ENCODE assay signal across 8 mouse cellular contexts in genomic region chr4:139310171-139310898, GRCm38 (mm10). TPM values are rescaled to one million over a fixed set of nuclear protein-coding genes. Genes with fewer than 3 reads are reported as not detected.
DNase-seq lines count a peak whose midpoint lies in the region; ATAC-seq and TF ChIP-seq lines count a peak whose summit lies in the region.

Gene Pqlc2, minus strand, starts transcription at chr4:139310708.
Gene Akr7a5, plus strand, starts transcription at chr4:139310744.

- ATAC-seq in forebrain, embryonic 15.5 days (replicated peaks), result peak; percentile 90
- ATAC-seq in neutrophil, adult 5-6 weeks (ENCODE audit: extremely low read depth, insufficient number of reproducible peaks, low FRiP score, poor library complexity, severe bottlenecking), result peak; percentile 60

- H3K27ac ChIP-seq in ES-E14 (ENCODE audit: insufficient read depth, low read depth, low read length, poor library complexity, severe bottlenecking), result no peak within 1 kb of the TSS
- peak within 1 kb of the TSS; percentile 67 for H3K27ac ChIP-seq in forebrain, embryonic 15.5 days (replicated peaks)

- H3K9me3 ChIP-seq in ES-E14 (ENCODE audit: control insufficient read depth, insufficient read depth, low read depth, low read length), result no peaks in the 10 kb centered on the region
- no peaks in the 10 kb centered on the region for H3K9me3 ChIP-seq in forebrain, embryonic 15.5 days

- intact Hi-C loops in heart, postnatal 25 days (cut with DNase I), result loop anchor here (5.0 kb wide), 1 partner anchor 42 kb away; the partner anchor contains the start of genes Emc1, Mrto4 and Ubr4

- H3K4me3 ChIP-seq in ES-E14 (ENCODE audit: insufficient read depth in 1 of 2, low read depth in 1 of 2, low read length in 2 of 2, poor library complexity in 1 of 2, severe bottlenecking in 1 of 2), result peak within 1 kb of the TSS; percentile 85 to 89
- peak within 1 kb of the TSS; percentile 88 for H3K4me3 ChIP-seq in forebrain, embryonic 15.5 days
- H3K4me3 ChIP-seq in lung, adult 2 months (replicated peaks; ENCODE audit: extremely low read depth, low read depth, low read length), result peak within 1 kb of the TSS; percentile 89

- no peaks in the 10 kb centered on the region for H3K27me3 ChIP-seq in forebrain, embryonic 15.5 days

- H3K36me3 ChIP-seq in ES-E14 (ENCODE audit: control insufficient read depth, insufficient read depth, low read length, poor library complexity, severe bottlenecking), result peaks cover 10% of the 10 kb centered on the region; the same call in 1 of the 2 replicates
- H3K36me3 ChIP-seq in forebrain, embryonic 15.5 days, result no peaks in the 10 kb centered on the region; the same call in 1 of the 2 replicates

- DNase-seq in ES-E14 (ENCODE audit: low read depth, low spot score), result peak; percentile 87
- peak; percentile 97 for DNase-seq in cerebellum, adult 11-12 months
- peak; percentile 94 for DNase-seq in heart, postnatal 25 days (ENCODE audit: low spot score)
- peak; percentile 94 to 99 for DNase-seq in layer of hippocampus, adult 18-20 months (ENCODE audit: low spot score in 2 of 2)
- DNase-seq in lung, adult 2 months, result peak; percentile 100
- DNase-seq in thymus, adult 18-20 months, result peak; percentile 93

- under 1% methylated on average over 62 of the region's 63 CpGs for WGBS in forebrain, embryonic 15.5 days
- WGBS in lung, adult 2 months, result under 1% methylated on average over 63 of the region's 63 CpGs

- in situ Hi-C loops in ES-E14 (cut with MboI; ENCODE audit: low sequenced_read_pairs in 2 of 2, unreplicated experiment in 2 of 2), result no loop called here

- no peak for TF ChIP-seq CTCF in lung, adult 2 months (IDR thresholded peaks at IDR 0.05; ENCODE audit: insufficient read depth, low read length)

- H3K4me1 ChIP-seq in ES-E14 (ENCODE audit: control insufficient read depth in 2 of 2, insufficient read depth in 2 of 2, low read length in 2 of 2, poor library complexity in 1 of 2), result peaks cover 0 to 6% of the 10 kb centered on the region in 2 experiments; a peak in 1 of 4 replicates
- H3K4me1 ChIP-seq in forebrain, embryonic 15.5 days, result peaks cover 24% of the 10 kb centered on the region
- peaks cover 9% of the 10 kb centered on the region for H3K4me1 ChIP-seq in lung, adult 2 months (ENCODE audit: control insufficient read depth, insufficient read depth, low read length)

- peak within 1 kb of the TSS; percentile 85 for H3K9ac ChIP-seq in ES-E14 (ENCODE audit: insufficient read depth, low read depth, low read length, poor library complexity, severe bottlenecking)
- H3K9ac ChIP-seq in forebrain, embryonic 15.5 days (replicated peaks), result peak within 1 kb of the TSS; percentile 89

- H3K4me2 ChIP-seq in forebrain, embryonic 15.5 days (replicated peaks), result peak within 1 kb of the TSS; percentile 92

- TF ChIP-seq POLR2A in lung, adult 2 months (IDR thresholded peaks at IDR 0.05; ENCODE audit: borderline replicate concordance, extremely low read depth, low read depth, low read length), result peak; percentile 95

TF ChIP-seq in ES-E14, 5 proteins besides CTCF, POLR2A, EP300 and RAD21:
- no peak for TF ChIP-seq MAFK (IDR thresholded peaks at IDR 0.05; ENCODE audit: insufficient read depth, low read depth, low read length)

RNA-seq across cellular contexts. Expression of gene Pqlc2, which starts in this region (rescaled TPM):
- 25.0 and 35.3 TPM in 2 replicates for total RNA-seq in ES-E14 (2012; rRNA removed)
- polyA plus RNA-seq in forebrain, embryonic 15.5 days (2015; fragmentation: Nextera tagmentation; extraction: Ambion mirVana), result 10.5 and 10.6 TPM in 2 replicates
- total RNA-seq in heart, postnatal 25 days (2021), result 1 to 10 TPM; 6.4 to 6.6 TPM
- total RNA-seq in layer of hippocampus, adult 18-20 months (2021), result 10 to 100 TPM; 12.9 to 14.2 TPM
- 28.1 and 34.0 TPM in 2 replicates for polyA plus RNA-seq in lung, adult 2 months (2012; rRNA removed)
- total RNA-seq in neutrophil, adult 5-6 weeks (2017), result 13.1 and 16.8 TPM in 2 replicates

RNA-seq across cellular contexts. Expression of gene Akr7a5, which starts in this region (rescaled TPM):
- total RNA-seq in ES-E14 (2012; rRNA removed), result 24.7 and 27.2 TPM in 2 replicates
- 57.3 and 60.2 TPM in 2 replicates for polyA plus RNA-seq in forebrain, embryonic 15.5 days (2015; fragmentation: Nextera tagmentation; extraction: Ambion mirVana)
- 10 to 100 TPM; 42.6 to 46.8 TPM for total RNA-seq in heart, postnatal 25 days (2021)
- 10 to 100 TPM; 31.4 to 32.1 TPM for total RNA-seq in layer of hippocampus, adult 18-20 months (2021)
- polyA plus RNA-seq in lung, adult 2 months (2012; rRNA removed), result 30.9 and 32.4 TPM in 2 replicates
- 7.0 and 7.1 TPM in 2 replicates for total RNA-seq in neutrophil, adult 5-6 weeks (2017)
